Mouse (Mus musculus) heart, postnatal 36 days (tissue): Measurements from ENCODE around the gene Klhl36. TPM values are rescaled to one million over a fixed set of nuclear protein-coding genes. Genes with fewer than 3 reads are reported as not detected.

Source experiments
- DNase-seq, 2 experiments: peaks; one replicate each; pipeline ENCODE4 v3.0.0; 2021 to 2022
- intact Hi-C: fragments of 180-260 bp; cut with DNase I; formaldehyde crosslinking; loops from one replicate; pipeline ENCODE4 v1.15.1; 2025
- total RNA-seq, 2 experiments: library from RNA; stranded (reverse); gene quantifications; 2 replicates each; pipeline ENCODE4 v1.2.3; 2021

Klhl36 gene
- total RNA-seq, 2 experiments from 2014 or later = 2.5 to 2.6 TPM

DNA sequence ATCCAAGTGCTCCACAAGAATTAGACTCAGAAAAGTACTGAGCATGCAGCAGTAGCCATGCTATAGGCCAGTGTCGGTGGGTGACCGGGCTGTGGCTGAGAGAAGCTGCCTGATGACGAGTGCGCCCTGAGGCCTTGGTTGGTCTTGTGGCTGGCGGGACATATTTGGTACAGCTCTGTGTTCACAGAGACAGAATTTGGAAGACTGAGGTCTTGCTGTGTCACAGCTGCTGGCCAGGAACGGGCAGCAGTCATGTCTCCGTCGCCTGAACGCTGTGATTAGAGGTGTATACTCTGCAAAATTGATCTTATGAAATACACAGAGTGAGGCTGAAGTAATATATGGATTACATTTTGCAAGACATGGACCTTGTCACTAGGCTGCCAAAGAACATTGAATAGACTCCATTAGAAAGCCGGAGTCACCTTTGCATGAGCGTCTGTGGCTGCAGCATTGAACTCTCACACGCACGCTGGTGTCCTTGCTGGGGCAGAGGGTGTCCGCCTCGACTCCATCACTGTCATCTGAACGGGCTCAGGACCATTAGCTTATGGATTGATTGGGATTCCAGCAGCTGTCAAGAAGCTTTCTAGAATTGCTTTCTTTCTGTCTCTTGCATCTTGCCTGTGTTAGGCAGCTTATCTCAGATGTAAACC is 54.3 kb downstream of the Klhl36 start:
- no peak for DNase-seq
- intact Hi-C loops = no loop called here

DNA sequence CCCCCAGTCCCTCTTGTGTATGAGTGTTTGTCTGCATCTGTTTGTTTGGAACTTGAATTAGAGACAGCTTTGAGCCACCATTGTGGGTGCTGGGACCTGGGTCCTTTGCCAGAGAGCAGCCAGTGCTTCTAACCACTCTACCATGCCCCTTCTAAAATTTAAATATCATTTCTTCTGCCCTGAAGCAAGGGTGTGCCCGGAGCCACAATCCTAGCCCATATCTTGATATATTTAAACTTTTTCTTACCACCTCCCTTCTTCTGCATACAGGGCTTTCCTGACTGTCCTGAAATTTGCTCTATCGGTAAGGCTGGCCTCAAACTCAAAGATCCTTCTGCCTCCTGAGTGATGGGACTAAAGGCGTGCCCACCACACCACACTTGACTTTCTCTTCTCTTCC is 55.3 kb downstream of the Klhl36 start:
- intact Hi-C loops = no loop called here
- no peak for DNase-seq

DNA sequence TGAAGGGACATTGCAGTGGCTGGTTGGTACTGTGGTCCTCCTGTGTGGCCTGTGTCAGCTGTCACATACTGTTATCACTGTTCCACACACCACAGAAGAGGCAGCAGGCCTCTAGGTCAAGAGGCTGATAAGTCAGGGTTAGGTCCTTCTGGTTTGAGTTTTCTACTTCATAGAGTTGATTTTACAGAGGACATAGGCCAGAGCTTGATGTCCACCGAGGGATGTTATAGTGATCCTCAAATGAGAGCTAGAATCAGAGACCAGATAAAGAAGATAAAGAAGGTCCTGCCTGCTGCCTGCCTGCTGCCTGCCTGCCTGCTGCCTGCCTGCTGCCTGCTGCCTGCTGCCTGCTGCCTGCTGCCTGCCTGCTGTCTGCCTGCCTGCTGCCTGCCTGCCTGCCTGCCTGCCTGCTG is 56.1 kb downstream of the Klhl36 start:
- DNase-seq = no peak

DNA sequence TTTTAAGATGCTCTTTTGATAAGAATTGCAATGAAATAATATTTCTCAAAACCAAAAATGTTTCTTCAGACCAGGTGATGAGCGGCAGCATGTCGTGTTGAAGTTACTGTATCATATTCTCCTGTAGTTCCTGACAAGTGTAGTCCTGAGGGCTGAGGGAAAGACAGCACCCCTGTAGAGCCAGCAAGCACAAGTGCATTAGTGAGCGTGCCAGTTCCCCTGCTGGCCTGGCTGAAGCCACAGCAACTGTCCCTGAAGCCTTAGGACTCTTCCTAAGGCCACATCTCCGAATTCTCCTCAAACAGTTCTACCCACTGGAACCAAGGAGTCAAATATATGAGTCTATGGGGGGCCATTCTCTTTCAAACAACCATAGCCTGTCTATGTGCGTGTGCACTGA is 61.2 kb downstream of the Klhl36 start:
- intact Hi-C loops = no loop called here
- no peak for DNase-seq

More for the DNA sequence above, 56.1 kb downstream of the Klhl36 start:
- intact Hi-C loops = no loop called here

DNA sequence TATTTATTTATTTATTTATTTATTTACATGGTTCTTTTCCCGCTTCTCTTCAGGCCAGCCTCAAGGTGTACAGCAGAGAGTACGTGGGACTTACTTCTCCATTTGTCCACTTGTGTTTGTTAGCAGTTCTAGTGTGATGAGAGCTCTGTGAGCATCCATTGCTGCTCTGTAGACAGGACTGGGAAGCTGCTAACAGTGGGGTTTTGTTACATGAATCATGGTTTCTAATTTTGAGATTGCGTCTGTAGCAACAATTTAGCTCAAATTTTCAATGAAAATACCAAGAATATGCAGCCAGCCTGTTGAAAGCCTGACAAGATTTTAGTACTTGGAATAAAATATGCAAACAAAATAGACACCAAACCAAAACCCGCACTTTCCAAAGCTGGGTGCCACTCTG is 63.4 kb downstream of the Klhl36 start:
- no peak for DNase-seq
- intact Hi-C loops = loop anchor here (5.0 kb wide), 1 partner anchor 228 kb away; no protein-coding TSS in a partner anchor

DNA sequence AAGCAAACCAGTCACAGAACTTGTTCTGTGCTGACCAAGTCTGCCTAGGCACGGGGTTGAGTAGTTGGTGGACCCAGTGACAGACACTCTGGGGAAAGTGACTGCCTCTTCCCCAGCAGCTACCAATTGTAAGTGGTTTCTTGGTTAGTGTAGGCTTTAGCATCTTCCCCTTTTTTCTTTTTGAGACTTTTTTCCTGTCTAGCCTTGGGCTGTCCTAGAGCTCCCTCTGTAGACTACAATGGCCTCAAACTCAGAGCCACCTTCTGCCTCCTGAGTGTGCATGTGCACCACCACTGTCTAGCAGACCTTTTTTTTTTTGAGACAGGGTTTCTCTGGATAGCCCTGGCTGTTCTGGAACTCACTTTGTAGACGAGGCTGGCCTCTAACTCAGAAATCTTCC is 64.4 kb downstream of the Klhl36 start:
- intact Hi-C loops = loop anchor here (2.0 to 5.0 kb wide), 2 partner anchors 40 to 229 kb away; no protein-coding TSS in a partner anchor
- DNase-seq = no peak

Other genes starting within 250 kb of the Klhl36 start
- not detected for gene Adad2, start 249.5 kb upstream of the Klhl36 start, total RNA-seq
- gene Kcng4, start 226.6 kb upstream of the Klhl36 start, total RNA-seq = under 1 TPM; 0.11 to 0.22 TPM
- gene Wfdc1, start 195.9 kb upstream of the Klhl36 start, total RNA-seq = 10 to 100 TPM; 33.5 to 40.7 TPM
- gene Atp2c2, start 162.3 kb upstream of the Klhl36 start, total RNA-seq = not detected
- 10 to 100 TPM; 11.1 to 13.3 TPM for gene Tldc1, start 83.8 kb upstream of the Klhl36 start, total RNA-seq
- gene Cotl1, start 21.7 kb upstream of the Klhl36 start, total RNA-seq = 10 to 100 TPM; 17.5 to 19.0 TPM
- 10 to 100 TPM; 45.5 to 50.8 TPM for gene Usp10, start 48.1 kb downstream of the Klhl36 start, total RNA-seq
- 1 to 10 TPM; 3.5 to 4.9 TPM for gene Gm20388, start 48.6 kb downstream of the Klhl36 start, total RNA-seq
- 10 to 100 TPM; 22.5 to 29.5 TPM for gene Crispld2, start 130.2 kb downstream of the Klhl36 start, total RNA-seq
- gene Zdhhc7, start 239.2 kb downstream of the Klhl36 start, total RNA-seq = 10 to 100 TPM; 30.5 to 31.1 TPM